Mouse (Mus musculus): Measurements from ENCODE around the gene Ift80.
"Not testable (repeated sequence)": the region's sequence is repeated elsewhere in the genome, so short reads cannot be mapped to it uniquely, and the experiment has no call there.

Ift80 gene

DNA sequence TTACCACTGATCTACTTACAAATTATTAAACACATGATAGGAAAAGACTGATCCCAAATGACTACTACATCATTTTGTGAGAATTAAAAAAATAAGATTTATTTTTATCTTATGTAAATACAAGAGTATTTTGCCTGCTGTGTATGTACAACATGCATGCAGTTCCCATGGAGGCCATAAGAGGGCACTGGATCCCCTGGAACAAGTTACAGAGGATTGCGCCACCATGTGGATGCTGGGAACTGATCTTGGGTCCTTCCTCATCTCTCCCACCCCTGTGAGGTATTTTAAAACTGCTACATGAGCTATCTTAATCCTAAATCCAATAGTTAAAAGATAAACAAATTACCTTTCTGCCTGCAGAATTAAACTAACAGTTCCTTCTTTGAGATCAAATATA lies 68.9 kb downstream of the Ift80 start:
- peak; percentile 76 for DNase-seq (ENCODE audit: low read depth)

DNA sequence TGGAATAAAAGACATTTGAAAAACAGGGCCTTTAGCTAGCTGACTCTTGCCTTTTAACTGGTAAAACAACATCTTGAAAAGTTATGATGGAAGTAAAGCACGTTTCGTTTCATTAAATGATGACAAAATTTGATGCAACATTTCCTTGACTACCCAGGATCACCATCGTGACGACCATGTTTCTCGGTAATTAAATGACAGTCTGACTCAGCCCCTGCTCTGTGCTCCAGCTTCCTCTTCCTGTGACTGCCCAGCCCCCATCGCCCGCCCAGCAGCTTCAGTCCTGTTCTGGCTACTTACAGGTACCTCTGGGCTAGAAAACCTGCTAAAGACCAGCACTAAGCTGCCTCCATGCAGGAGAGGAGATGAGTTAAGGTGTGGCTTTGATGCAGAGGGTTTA lies 70.1 kb downstream of the Ift80 start:
- peak; percentile 18 for DNase-seq (ENCODE audit: low read depth)

DNA sequence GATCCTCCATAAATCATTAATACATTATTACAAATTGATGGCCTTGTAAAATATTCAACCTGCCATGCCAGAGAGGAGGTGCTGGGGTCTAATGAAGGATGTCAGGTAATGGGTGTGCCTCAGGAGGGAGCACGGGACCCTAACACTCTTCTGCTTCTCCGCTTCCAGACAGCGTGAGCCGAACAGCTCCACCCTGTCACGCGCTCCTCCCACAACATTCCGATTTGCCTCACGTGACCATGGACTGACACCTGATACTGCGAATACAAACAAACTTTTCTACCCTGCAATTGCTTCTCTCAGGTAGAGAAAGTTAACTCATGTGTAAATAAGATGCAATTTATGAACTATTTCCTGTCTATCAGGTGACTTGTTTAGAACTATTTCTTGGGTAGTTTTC lies 75.8 kb downstream of the Ift80 start:
- no peak for DNase-seq (ENCODE audit: low read depth)

DNA sequence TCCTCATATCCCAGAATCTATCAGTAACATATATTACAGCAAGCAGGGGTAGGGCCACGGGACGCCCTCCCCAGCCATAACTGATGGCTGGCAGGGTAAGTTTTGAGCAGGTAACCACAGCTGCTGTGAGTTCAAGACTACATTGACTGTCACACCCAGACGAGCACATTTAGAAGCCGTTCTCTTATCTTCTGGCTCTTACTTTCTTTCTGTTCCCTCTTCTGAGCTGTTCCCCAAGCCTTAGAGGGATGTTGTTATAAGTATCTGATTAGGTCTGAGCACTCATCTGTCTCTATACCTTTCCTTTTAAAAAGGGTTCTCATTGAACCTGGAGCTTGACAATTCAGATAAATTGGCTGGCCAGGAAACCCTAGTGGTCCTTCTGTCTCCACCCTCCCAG lies 96.9 kb downstream of the Ift80 start:
- no peak for DNase-seq (ENCODE audit: low read depth)

DNA sequence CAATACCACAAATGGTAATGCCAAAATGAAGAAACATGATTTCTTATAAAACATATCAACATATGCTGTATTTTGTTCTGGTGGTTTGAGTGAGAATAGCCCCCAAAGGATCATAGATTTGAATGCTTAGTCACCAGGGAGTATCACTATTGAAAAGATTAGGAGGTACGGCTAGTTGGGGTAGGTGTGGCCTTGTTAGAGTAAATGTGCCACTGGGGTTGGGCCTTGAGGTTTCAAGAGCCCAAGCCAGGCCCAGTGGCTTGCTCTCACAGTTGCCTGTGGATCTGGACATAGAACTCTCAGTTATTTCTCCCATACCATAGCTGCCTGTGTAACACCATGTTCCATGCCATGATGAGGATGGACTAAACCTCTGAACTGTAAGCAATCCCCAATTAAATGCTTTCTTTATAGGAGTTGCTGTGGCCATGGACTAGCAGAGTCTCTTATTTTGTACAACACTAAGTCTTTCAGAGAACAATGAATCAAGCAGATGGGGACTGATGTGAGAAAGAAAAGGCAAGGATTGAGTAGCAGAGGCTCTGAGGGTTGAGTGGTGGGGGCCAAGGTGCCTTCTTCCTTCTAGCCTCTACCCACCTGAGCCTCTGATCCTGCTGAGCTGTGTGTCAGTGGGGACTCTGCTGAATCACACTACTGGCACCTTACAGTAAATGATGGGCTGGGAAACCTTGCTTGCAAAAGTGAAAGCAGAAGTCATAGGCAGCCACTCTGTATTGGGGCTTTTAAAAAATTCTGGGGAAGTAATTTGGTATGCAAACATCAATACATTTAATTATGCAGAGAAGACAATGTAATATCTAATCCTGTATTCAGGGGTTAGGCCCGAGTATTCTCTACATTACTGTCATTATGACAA lies 99.2 kb downstream of the Ift80 start:
- DNase-seq (ENCODE audit: low read depth), result peak; percentile 12

DNA sequence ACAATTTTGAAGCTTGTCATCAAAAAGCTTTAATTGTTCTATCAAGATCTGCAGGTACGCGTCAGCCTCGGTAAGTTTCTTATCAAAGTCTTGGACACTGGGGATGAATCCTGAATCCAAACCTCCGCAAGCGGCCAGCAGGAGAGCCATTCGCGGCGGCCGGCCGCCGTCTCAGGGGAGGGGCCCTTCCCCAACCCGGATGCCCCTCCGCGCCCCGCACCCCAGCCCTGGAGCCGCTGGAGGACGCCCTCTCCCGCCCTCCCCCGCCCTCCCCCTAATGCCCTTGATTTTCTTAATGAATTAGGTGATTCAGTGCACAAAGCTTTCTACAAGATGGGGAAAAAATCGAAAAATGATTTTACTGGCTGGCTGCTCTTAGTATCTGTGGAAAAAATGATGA lies 101.7 kb downstream of the Ift80 start:
- not testable (repeated sequence) for DNase-seq (ENCODE audit: low read depth)

DNA sequence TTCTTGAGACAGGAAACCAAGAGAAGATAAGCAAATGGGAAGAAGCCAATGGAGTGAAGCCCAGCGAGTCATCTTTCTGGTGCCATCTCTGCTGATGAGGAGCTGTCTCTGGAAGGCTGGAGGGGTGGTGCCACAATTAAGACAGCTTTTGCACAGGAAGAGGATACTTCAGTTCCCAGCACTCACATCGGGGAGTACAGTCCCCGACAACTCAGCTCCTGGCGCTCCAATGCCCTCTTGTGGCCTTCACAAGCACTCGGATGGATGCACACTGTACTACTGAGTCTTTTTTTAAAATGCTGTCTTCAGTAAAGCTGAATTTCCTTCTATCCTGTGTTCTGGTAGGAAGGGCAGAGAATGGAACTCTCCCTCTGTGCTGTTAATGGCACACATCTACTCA lies 107.2 kb downstream of the Ift80 start:
- no peak for DNase-seq (ENCODE audit: low read depth)

DNA sequence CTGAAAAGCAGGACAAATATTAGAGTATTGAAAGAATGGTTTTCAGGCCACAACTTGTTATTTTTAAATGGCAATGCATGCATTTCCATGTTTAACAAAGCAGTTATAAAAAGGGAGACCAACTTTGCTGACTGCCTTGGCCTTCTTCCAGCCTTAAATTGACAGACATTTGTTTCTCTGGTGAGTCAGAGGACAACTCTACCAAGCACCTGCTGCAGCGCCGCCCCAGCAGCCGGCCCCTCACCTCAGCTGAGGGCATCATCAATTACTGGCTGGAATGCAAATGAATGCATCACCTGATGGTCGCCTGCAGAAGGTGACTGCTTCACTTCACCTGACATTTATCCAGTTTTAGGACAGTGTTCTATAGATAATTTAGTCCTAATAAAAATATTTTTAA lies 108.9 kb downstream of the Ift80 start:
- DNase-seq (ENCODE audit: low read depth), result no peak

DNA sequence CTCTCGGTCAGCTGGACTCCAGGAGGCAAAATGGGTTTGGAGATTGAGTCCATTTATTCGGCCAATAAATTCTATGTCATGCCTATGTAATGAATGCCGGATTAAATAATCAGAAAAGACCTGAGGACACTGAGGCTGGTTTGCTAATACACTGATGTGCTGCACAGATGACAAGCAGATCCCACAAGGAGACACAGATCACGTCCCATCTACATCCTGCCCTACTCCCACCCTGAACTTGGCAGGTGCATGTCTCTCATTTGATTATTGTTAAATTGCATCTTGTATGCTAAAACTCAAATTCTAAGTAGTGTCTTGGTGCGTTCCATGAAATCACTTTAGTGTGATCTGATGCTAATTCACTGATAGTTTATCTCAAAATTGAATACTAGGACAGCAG lies 117.5 kb downstream of the Ift80 start:
- no peak for DNase-seq (ENCODE audit: low read depth)

DNA sequence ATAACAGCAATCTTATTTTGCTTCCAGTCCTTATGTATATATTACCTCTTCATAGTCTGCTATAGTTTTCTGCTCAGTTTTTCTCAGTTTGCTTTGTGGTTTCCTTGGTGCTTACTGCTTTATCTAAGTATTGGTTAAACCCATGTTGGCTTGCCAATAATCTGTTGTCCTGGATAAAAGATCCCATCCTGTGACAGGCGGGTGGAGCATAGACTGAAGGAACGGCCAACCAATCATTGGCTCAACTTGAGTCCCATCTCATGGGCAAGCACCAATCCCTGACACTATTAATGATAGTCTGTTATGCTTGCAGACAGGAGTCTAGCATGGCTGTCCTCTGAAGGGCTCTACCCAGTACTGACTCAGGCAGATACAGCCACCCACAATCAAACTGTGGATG lies 130.3 kb downstream of the Ift80 start:
- DNase-seq (ENCODE audit: low read depth), result no peak

DNA sequence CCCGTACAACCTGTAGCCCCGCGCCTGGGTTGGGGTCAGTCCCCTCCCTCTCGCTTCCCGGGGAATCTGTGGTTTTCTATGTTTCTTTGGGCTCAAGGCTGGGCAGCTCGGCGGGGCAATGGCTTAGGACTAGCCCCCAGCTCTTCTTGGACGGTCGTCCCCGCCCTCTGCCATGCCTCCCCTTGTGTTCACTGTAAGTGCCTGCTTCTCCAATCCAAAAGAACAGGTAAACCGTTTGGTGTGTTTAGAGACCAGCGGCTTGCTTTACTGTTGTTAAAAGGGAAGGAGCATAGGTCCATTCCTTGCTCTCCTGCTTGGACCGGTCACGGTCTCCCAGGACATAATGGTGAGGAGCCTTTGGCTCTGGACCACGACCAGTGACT lies 133.8 kb downstream of the Ift80 start:
- DNase-seq (ENCODE audit: low read depth), result no peak

DNA sequence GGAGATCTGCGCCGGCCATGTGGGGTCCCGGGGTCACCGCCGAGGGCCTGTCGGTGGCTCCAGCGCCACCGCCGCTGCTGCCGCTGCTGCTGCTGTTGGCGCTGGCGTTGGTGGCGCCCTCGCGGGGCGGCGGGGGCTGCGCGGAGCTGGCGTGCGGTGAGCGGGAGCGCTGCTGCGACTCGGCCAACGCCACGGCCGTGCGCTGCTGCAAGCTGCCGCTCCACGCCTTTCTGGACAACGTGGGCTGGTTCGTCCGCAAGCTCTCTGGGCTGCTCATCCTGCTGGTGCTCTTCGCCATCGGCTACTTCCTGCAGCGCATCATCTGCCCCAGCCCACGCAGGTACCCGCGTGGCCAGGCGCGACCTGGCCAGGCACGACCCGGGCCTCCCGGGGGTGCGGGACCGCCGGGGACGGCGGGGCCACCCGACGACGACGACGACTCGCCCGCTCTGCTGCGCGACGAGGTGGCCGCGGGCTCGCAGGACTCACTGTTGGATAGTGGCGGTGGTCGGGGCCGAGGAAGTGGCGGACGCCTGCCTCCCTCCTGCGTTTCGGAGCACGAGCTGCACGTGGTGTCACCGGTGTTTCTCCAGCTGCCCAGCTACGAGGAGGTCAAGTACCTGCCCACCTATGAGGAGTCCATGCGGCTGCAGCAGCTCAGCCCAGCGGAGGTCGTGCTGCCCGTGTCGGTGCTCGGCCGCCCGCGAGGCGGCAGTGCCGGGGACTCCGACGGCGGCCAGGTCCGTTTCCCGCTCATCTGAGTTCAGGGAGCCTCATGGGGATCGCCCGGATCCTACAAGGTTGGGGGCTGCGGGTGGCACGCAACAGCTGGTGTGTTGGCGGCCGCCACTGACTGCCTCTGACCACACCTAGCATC lies 134.4 kb downstream of the Ift80 start:
- DNase-seq (ENCODE audit: low read depth), result peak; percentile 66

DNA sequence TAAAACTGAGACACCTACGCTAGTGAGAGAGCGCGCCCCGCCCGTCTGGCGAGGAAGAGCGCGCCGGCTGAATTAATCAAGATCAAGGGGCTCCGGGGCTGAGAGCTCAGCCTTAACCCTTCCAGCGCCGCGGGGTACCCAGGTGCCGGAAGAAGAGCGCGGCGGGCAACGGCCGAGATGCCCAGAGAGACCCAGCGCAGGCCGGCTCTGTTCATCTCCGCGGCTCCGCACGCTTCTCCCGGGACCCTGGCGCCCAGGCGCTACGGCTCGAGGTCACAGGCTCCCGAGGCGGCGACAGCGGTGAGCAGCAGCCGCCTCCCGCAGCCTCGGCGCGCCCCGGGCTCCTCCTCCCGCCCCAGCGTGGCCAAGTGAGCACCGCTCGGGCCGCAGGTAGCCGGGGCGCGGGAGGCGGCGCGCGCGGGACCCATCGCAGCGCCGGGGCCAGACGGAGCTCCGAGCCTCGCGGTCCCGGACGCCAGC lies 135.1 kb downstream of the Ift80 start, which contains the start of gene 1110032F04Rik:
Gene 1110032F04Rik (plus strand): TSS at position 376 of the 480 bp plus-strand sequence.
- DNase-seq (ENCODE audit: low read depth), result peak; percentile 66

DNA sequence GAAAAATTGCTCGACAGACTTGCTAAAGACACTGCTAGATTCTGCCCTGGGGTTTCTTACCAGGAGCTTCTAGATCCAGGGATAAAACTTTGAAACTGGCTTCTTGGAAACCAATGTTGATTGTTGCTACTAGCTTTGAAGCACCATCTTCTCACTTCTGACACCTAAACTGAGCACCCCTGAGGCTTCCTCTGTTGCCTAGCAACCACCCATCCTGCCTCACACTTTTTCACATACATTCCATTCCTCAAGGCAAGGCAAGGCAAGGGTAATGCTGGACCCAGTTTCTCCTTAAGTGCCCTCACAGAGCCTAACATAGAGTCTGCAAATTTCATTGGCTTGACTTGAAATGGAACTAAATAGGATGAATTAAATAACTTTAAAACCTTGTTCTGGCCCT lies 152.0 kb downstream of the Ift80 start:
- DNase-seq (ENCODE audit: low read depth), result no peak

DNA sequence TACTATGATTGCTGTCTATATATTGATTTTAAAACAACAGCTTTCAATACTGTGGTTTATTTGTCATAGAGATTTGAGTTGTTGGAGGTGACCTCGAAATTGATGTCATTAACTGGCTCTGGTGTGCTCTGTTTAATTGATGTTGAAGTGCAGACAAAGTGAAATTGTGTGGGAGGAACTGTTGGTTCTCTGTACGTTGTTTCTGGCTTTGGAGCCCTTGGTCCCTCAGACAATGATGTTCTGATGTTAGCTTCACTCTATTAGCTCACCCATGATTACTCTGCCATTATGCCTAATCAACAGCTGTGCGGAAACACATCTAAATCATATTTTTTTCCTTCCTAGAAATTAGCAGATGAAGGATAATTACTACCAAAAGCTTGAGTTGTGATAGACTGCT lies 156.0 kb downstream of the Ift80 start:
- no peak for DNase-seq (ENCODE audit: low read depth)

DNA sequence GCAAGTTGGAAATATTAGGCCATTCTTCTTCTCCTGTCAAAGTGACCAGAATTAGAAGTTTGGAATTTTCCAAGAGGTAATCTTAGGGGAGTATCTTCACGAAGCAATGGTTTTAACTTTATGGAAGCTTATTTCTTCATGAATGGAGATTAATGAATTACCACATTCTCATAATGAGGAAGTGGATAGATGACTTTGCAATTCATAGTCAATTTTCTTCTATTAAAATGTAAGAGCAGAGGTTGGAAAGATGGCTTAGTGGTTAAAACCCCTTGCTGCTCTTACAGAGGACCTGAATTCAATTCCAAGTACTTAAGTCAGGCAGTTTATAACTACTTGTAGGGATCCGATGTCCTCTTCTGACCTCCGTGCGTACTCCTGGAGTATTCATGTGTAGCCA lies 160.3 kb downstream of the Ift80 start:
- DNase-seq (ENCODE audit: low read depth), result no peak
